Mouse (Mus musculus) stomach, postnatal 0 days (tissue): Measurements from ENCODE around the gene Mgat5b.

Source experiments
- CTCF ChIP-seq: IDR thresholded peaks from 2 replicates; pipeline ENCODE4 v1.5.1; 2016; ENCODE audit warnings: antibody characterized with exemption, low read depth, mild to moderate bottlenecking, moderate library complexity
- EP300 ChIP-seq: optimal IDR thresholded peaks from 2 replicates; pipeline ENCODE3; 2016; ENCODE audit warnings: antibody characterized with exemption

DNA sequence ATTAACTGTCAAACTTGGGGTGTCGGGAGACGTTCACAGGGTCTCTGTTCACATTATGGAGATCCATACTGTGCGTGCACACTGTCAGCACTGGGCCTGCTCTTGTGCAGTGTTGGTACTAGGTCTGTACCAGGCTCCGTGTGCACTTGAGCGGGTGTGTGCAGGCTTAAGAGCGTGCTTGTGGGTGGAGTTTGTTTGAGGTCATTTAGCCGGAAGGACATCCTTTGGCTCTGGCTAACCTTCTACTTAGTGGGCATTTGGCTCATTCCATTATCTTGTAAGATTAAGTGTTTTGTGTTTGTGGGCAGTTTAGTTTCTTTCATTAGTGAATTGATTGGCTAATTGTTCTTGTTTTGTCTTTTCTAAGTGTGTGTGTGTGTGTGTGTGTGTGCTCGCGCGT lies 36.2 kb upstream of the Mgat5b start:
- no peak for TF ChIP-seq CTCF
- no peak for TF ChIP-seq EP300
